Mouse (Mus musculus): ENCODE measurements around the gene Zfp62.
"Not testable (repeated sequence)": the region's sequence is repeated elsewhere in the genome, so short reads cannot be mapped to it uniquely, and the experiment has no call there.

Gene Zfp62

GRCm38 (mm10) chr11:49203129-49203768, at the start of gene Zfp62:
TSS of gene Zfp62 (plus strand) at chr11:49203292.
- peak; percentile 94 for DNase-seq (ENCODE audit: low spot score)

- DNase-seq (ENCODE audit: low spot score): no peak
Measured at GRCm38 (mm10) chr11:49154077-49154476, 49.0 kb upstream of the Zfp62 start, which contains the start of gene Olfr1394. TSS of gene Olfr1394 (plus strand) at chr11:49154377.

GRCm38 (mm10) chr11:49156821-49157814, 46.0 kb upstream of the Zfp62 start:
- DNase-seq (ENCODE audit: low spot score): no peak

GRCm38 (mm10) chr11:49168839-49169611, 34.1 kb upstream of the Zfp62 start:
- no peak for DNase-seq (ENCODE audit: low spot score)

- no peak for DNase-seq (ENCODE audit: low spot score)
Measured at GRCm38 (mm10) chr11:49170576-49170975, 32.5 kb upstream of the Zfp62 start.

- no peak for DNase-seq (ENCODE audit: low spot score)
Measured at GRCm38 (mm10) chr11:49175345-49175744, 27.7 kb upstream of the Zfp62 start.

- not testable (repeated sequence) for DNase-seq (ENCODE audit: low spot score)
Measured at GRCm38 (mm10) chr11:49176047-49176779, 26.9 kb upstream of the Zfp62 start.

- no peak for DNase-seq (ENCODE audit: low spot score)
Measured at GRCm38 (mm10) chr11:49183172-49183571, 19.9 kb upstream of the Zfp62 start.

- no peak for DNase-seq (ENCODE audit: low spot score)
Measured at GRCm38 (mm10) chr11:49186452-49186851, 16.6 kb upstream of the Zfp62 start.

GRCm38 (mm10) chr11:49186955-49187488, 16.1 kb upstream of the Zfp62 start, which contains the start of gene Btnl9:
TSS of gene Btnl9 (minus strand) at chr11:49187159.
- DNase-seq (ENCODE audit: low spot score): no peak

- no peak for DNase-seq (ENCODE audit: low spot score)
Measured at GRCm38 (mm10) chr11:49187701-49188100, 15.4 kb upstream of the Zfp62 start.

- no peak for DNase-seq (ENCODE audit: low spot score)
Measured at GRCm38 (mm10) chr11:49189737-49190136, 13.4 kb upstream of the Zfp62 start.

GRCm38 (mm10) chr11:49191083-49191482, 12.0 kb upstream of the Zfp62 start:
- no peak for DNase-seq (ENCODE audit: low spot score)

GRCm38 (mm10) chr11:49194771-49195170, 8.3 kb upstream of the Zfp62 start:
- not testable (repeated sequence) for DNase-seq (ENCODE audit: low spot score)

- DNase-seq (ENCODE audit: low spot score): no peak
Measured at GRCm38 (mm10) chr11:49195819-49196322, 7.2 kb upstream of the Zfp62 start.

GRCm38 (mm10) chr11:49200666-49201065, 2.4 kb upstream of the Zfp62 start:
- DNase-seq (ENCODE audit: low spot score): no peak

- DNase-seq (ENCODE audit: low spot score): no peak
Measured at GRCm38 (mm10) chr11:49201142-49201541, 1.9 kb upstream of the Zfp62 start.

GRCm38 (mm10) chr11:49202071-49202470, 1.0 kb upstream of the Zfp62 start:
- DNase-seq (ENCODE audit: low spot score): no peak

- peak; percentile 7 for DNase-seq (ENCODE audit: low spot score)
Measured at GRCm38 (mm10) chr11:49202523-49203061, 500 bp upstream of the Zfp62 start.

- DNase-seq (ENCODE audit: low spot score): no peak
Measured at GRCm38 (mm10) chr11:49203771-49204497, 842 bp downstream of the Zfp62 start.

Data from ovary, postnatal 10 days (tissue).